Mouse (Mus musculus) neutrophil, adult 83 days (primary cell): Measurements from ENCODE around the gene Gng13. TPM values are rescaled to one million over a fixed set of nuclear protein-coding genes. Genes with fewer than 3 reads are reported as not detected.

ENCODE experiments used
- total RNA-seq, 2 experiments: library from RNA; stranded (reverse); gene quantifications; one replicate each; pipeline ENCODE4 v1.2.4; 2023

Gene Gng13
- total RNA-seq = not detected

GRCm38 (mm10) chr17:25716711-25717637 lies at the start of gene Gng13:
Gene Gng13, plus strand, starts transcription at chr17:25717171.

DNA sequence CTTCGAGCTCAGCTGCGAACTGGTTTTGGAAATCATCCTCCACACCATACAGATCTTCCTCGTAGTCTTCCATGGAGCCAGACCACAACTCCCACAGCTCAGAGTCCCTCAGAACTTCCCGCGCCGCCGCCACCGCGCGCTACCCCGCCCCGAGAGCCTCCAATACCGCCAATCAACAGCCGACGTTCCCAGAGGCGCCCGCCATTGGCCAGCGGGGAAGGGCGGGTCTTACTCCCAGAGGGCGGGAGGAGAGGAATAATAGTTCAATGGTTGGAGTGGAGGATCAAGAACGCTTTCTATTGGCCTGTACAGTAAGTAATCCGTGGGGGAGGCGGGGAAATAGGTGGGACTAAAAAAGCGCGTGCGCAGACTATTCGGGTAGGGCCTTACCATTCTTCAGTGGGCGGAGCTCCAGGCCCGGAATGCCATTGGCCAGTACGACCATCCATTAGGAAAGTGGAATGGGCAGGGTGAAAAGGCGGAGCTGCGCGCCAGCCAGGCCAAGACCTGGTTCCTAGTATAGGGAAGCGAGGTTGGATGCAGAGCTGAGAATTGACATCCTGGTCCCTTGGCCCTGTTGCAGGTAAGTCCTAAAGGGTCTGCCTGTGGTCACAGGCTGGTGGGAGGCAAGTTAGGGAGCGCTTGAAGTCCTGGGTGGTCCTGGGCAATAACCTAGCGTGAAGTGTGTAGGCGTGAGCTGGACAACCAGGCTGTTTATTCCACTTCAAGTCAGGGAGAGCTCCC lies 10.5 kb downstream of the Gng13 start, which contains the start of the genes Chtf18 and Rpusd1:
TSS of gene Chtf18 (minus strand) at position 155 of the 744 bp plus-strand sequence.
TSS of gene Rpusd1 (plus strand) at position 406 of the 744 bp plus-strand sequence.

DNA sequence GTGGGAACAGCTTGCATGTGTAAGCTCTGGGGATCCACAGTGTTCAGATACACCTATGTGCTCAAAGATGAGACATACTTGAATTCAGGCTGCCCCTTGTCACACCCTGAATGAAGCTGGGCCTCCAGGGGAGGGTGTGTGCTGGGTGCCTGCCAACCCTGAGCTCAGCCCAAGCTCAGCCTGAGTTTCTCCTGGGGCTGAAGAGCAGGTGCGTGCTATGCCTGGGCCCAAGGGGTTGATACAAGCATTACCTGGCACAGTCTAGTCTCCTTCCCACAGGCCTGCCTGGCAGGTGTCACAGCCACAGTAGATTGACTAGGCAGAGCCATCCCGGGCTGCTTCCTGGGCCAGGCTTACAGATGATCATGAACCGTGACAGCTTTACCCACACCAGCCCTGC lies 18.8 kb downstream of the Gng13 start, which contains the start of gene Mslnl:
TSS of gene Mslnl (plus strand) at position 298 of the 400 bp plus-strand sequence.

GRCm38 (mm10) chr17:25754241-25754640 lies 37.3 kb downstream of the Gng13 start, which contains the start of gene Msln:
Gene Msln, minus strand, starts transcription at chr17:25754378.

Other genes starting within 250 kb of the Gng13 start
- not detected for gene Sstr5, start 219.9 kb upstream of the Gng13 start, total RNA-seq
- gene Sox8, start 146.5 kb upstream of the Gng13 start, total RNA-seq = not detected
- 10 to 100 TPM; 13.6 to 14.3 TPM for gene Lmf1, start 138.1 kb upstream of the Gng13 start, total RNA-seq
- 10 to 100 TPM; 20.2 to 26.7 TPM for gene Chtf18, start 10.2 kb downstream of the Gng13 start, total RNA-seq
- gene Rpusd1, start 10.5 kb downstream of the Gng13 start, total RNA-seq = 1 to 10 TPM; 6.4 TPM
- not detected for gene Mslnl, start 18.9 kb downstream of the Gng13 start, total RNA-seq
- gene Msln, start 37.2 kb downstream of the Gng13 start, total RNA-seq = not detected
- gene Narfl, start 56.6 kb downstream of the Gng13 start, total RNA-seq = 10 to 100 TPM; 20.6 to 26.5 TPM
- gene Haghl, start 68.5 kb downstream of the Gng13 start, total RNA-seq = 10 to 100 TPM; 10.6 to 16.5 TPM
- gene Ccdc78, start 69.4 kb downstream of the Gng13 start, total RNA-seq = not detected
- gene Fam173a, start 75.7 kb downstream of the Gng13 start, total RNA-seq = 10 to 100 TPM; 33.6 to 34.8 TPM
- gene AC134908.4, start 78.5 kb downstream of the Gng13 start, total RNA-seq = under 1 TPM in 1 of 2 experiments, not detected in 1; 0.66 TPM
- 10 to 100 TPM; 16.1 to 17.2 TPM for gene Metrn, start 80.0 kb downstream of the Gng13 start, total RNA-seq
- not detected for gene Fbxl16, start 91.9 kb downstream of the Gng13 start, total RNA-seq
- gene Wdr24, start 106.5 kb downstream of the Gng13 start, total RNA-seq = 10 to 100 TPM; 13.2 to 15.2 TPM
- 10 to 100 TPM; 12.4 to 16.8 TPM for gene Jmjd8, start 111.7 kb downstream of the Gng13 start, total RNA-seq
- 10 to 100 TPM; 45.6 to 55.2 TPM for gene Stub1, start 116.2 kb downstream of the Gng13 start, total RNA-seq
- 1 to 10 TPM; 2.3 to 2.5 TPM for gene Rhbdl1, start 120.1 kb downstream of the Gng13 start, total RNA-seq
- gene Gm20683, start 124.6 kb downstream of the Gng13 start, total RNA-seq = 1 to 10 TPM; 2.7 to 4.2 TPM
- gene Rhot2, start 127.7 kb downstream of the Gng13 start, total RNA-seq = 10 to 100 TPM; 37.5 to 40.0 TPM
- 10 to 100 TPM; 28.2 to 31.0 TPM for gene Wdr90, start 144.3 kb downstream of the Gng13 start, total RNA-seq
- gene Mcrip2, start 151.6 kb downstream of the Gng13 start, total RNA-seq = 1 to 10 TPM; 3.8 to 4.2 TPM
- 10 to 100 TPM; 10.2 to 10.3 TPM for gene Mettl26, start 157.9 kb downstream of the Gng13 start, total RNA-seq
- gene Wfikkn1, start 163.7 kb downstream of the Gng13 start, total RNA-seq = 1 to 10 TPM; 2.5 to 3.8 TPM
- 10 to 100 TPM; 16.6 to 19.2 TPM for gene Rab40c, start 202.6 kb downstream of the Gng13 start, total RNA-seq
- 100 to 1,000 TPM in 1 of 2 experiments, 10 to 100 TPM in 1; 70.2 to 101 TPM for gene Pigq, start 227.8 kb downstream of the Gng13 start, total RNA-seq
- under 1 TPM; 0.20 to 0.93 TPM for gene Nhlrc4, start 227.8 kb downstream of the Gng13 start, total RNA-seq
- gene A930017K11Rik, start 235.4 kb downstream of the Gng13 start, total RNA-seq = not detected